Mouse (Mus musculus): Measurements from ENCODE around the gene Cpn2. TPM values are rescaled to one million over a fixed set of nuclear protein-coding genes. Genes with fewer than 3 reads are reported as not detected.

The Cpn2 gene
- total RNA-seq, 2 experiments from 2014 or later, result not detected

- no peak for ATAC-seq (replicated peaks; ENCODE audit: poor library complexity)
Measured at GRCm38 (mm10) chr16:30280676-30281297, 13.5 kb upstream of the Cpn2 start.

- no peak for ATAC-seq (replicated peaks; ENCODE audit: poor library complexity)
Measured at GRCm38 (mm10) chr16:30278406-30278805, 11.1 kb upstream of the Cpn2 start.

- no peak; the same call in 1 of the 2 replicates for ATAC-seq (replicated peaks; ENCODE audit: poor library complexity)
Measured at GRCm38 (mm10) chr16:30275558-30276340, 8.4 kb upstream of the Cpn2 start.

- no peak for ATAC-seq (replicated peaks; ENCODE audit: poor library complexity)
Measured at GRCm38 (mm10) chr16:30273065-30273464, 5.8 kb upstream of the Cpn2 start.

- no peak for ATAC-seq (replicated peaks; ENCODE audit: poor library complexity)
Measured at GRCm38 (mm10) chr16:30271941-30272595, 4.8 kb upstream of the Cpn2 start.

GRCm38 (mm10) chr16:30271223-30271761 is 4.0 kb upstream of the Cpn2 start:
- ATAC-seq (replicated peaks; ENCODE audit: poor library complexity), result no peak

- ATAC-seq (replicated peaks; ENCODE audit: poor library complexity), result no peak
Measured at GRCm38 (mm10) chr16:30266561-30266960, 738 bp downstream of the Cpn2 start.

- 0 out of 2 replicates have a peak, but pooled peaks have one; percentile 14 for ATAC-seq (replicated peaks; ENCODE audit: poor library complexity)
Measured at GRCm38 (mm10) chr16:30265611-30266010, 1.7 kb downstream of the Cpn2 start.

- no peak for ATAC-seq (replicated peaks; ENCODE audit: poor library complexity)
Measured at GRCm38 (mm10) chr16:30263156-30263555, 4.1 kb downstream of the Cpn2 start.

- ATAC-seq (replicated peaks; ENCODE audit: poor library complexity), result peak; percentile 76
Measured at GRCm38 (mm10) chr16:30262664-30263063, 4.6 kb downstream of the Cpn2 start.

- no peak for ATAC-seq (replicated peaks; ENCODE audit: poor library complexity)
Measured at GRCm38 (mm10) chr16:30262157-30262556, 5.1 kb downstream of the Cpn2 start.

- no peak for ATAC-seq (replicated peaks; ENCODE audit: poor library complexity)
Measured at GRCm38 (mm10) chr16:30261341-30261740, 6.0 kb downstream of the Cpn2 start.

- no peak for ATAC-seq (replicated peaks; ENCODE audit: poor library complexity)
Measured at GRCm38 (mm10) chr16:30260012-30260635, 7.2 kb downstream of the Cpn2 start.

GRCm38 (mm10) chr16:30259444-30259843 is 7.9 kb downstream of the Cpn2 start:
- ATAC-seq (replicated peaks; ENCODE audit: poor library complexity), result no peak

- no peak for ATAC-seq (replicated peaks; ENCODE audit: poor library complexity)
Measured at GRCm38 (mm10) chr16:30258441-30258840, 8.9 kb downstream of the Cpn2 start.

GRCm38 (mm10) chr16:30257718-30258117 is 9.6 kb downstream of the Cpn2 start:
- ATAC-seq (replicated peaks; ENCODE audit: poor library complexity), result peak; percentile 84

GRCm38 (mm10) chr16:30255061-30255460 is 12.2 kb downstream of the Cpn2 start:
- ATAC-seq (replicated peaks; ENCODE audit: poor library complexity), result no peak

- no peak for ATAC-seq (replicated peaks; ENCODE audit: poor library complexity)
Measured at GRCm38 (mm10) chr16:30253900-30254299, 13.4 kb downstream of the Cpn2 start.

- ATAC-seq (replicated peaks; ENCODE audit: poor library complexity), result no peak
Measured at GRCm38 (mm10) chr16:30253374-30253773, 13.9 kb downstream of the Cpn2 start.

GRCm38 (mm10) chr16:30252003-30252418 is 15.3 kb downstream of the Cpn2 start:
- peak; percentile 100 for ATAC-seq (replicated peaks; ENCODE audit: poor library complexity)
